Mouse (Mus musculus): ENCODE measurements around the gene Mgst2.

GRCm38 (mm10) chr3:51623956-51624355 lies 36.2 kb upstream of the Mgst2 start:
- TF ChIP-seq SIN3A (IDR thresholded peaks at IDR 0.05; ENCODE audit: low read length) (no peak), ZKSCAN1 (IDR thresholded peaks at IDR 0.05; ENCODE audit: borderline replicate concordance, low read depth, low read length) (no peak), UBTF (IDR thresholded peaks at IDR 0.05; ENCODE audit: low read depth, low read length) (no peak), POLR2A (IDR thresholded peaks at IDR 0.05; ENCODE audit: low read depth, low read length) (no peak), EP300 (IDR thresholded peaks at IDR 0.05; ENCODE audit: low read length) (no peak), CTCF (conservative IDR thresholded peaks at IDR 0.05 in 1 of 2, IDR thresholded peaks at IDR 0.05 in 1 of 2; ENCODE audit: low read depth in 2 of 2, low read length in 2 of 2) (no peak), MAFK (IDR thresholded peaks at IDR 0.05; ENCODE audit: insufficient replicate concordance, low read length) (no peak), TCF12 (IDR thresholded peaks at IDR 0.05; ENCODE audit: low read depth, low read length) (no peak), E2F4 (IDR thresholded peaks at IDR 0.05; ENCODE audit: insufficient replicate concordance, low read depth, low read length) (no peak), ELF1 (IDR thresholded peaks at IDR 0.05; ENCODE audit: low read depth, low read length) (no peak), USF1 (IDR thresholded peaks at IDR 0.05; ENCODE audit: low read depth, low read length) (no peak), NELFE (IDR thresholded peaks at IDR 0.05; ENCODE audit: low read depth, low read length) (no peak)
